Mouse (Mus musculus) liver, embryonic 11.5 days (tissue): ENCODE results near the gene Uhrf1. TPM values are rescaled to one million over a fixed set of nuclear protein-coding genes. Genes with fewer than 3 reads are reported as not detected.

ENCODE experiments used
- ATAC-seq: fragments of 200-750 bp; cut with Nextera tagmentation; replicated peaks from 2 replicates; pipeline ENCODE4 v1.8.0; 2017; ENCODE audit warnings: moderate number of reproducible peaks, mild to moderate bottlenecking, moderate TSS enrichment, moderate library complexity; ENCODE audit not compliant: low FRiP score
- DNase-seq: peaks from one replicate; pipeline ENCODE4 v3.0.0-alpha.2; 2017; ENCODE audit warnings: low spot score
- H3K27ac ChIP-seq: fragments of 300-500 bp; sonication (generic); 2 replicates; pipeline ENCODE4 v1.5.1; 2014; ENCODE audit warnings: mild to moderate bottlenecking, low read depth, low read length, control low read depth
- H3K27me3 ChIP-seq: fragments of 300-500 bp; sonication (generic); replicated peaks from 2 replicates; pipeline ENCODE4 v1.6.1; 2014; ENCODE audit warnings: low read length, mixed read lengths; ENCODE audit not compliant: control insufficient read depth, insufficient read depth
- H3K36me3 ChIP-seq: fragments of 300-500 bp; sonication (generic); 2 replicates; pipeline ENCODE4 v1.6.1; 2014; ENCODE audit warnings: mild to moderate bottlenecking, low read length, moderate library complexity, mixed read lengths; ENCODE audit not compliant: control insufficient read depth, insufficient read depth
- H3K4me1 ChIP-seq: fragments of 300-500 bp; sonication (generic); replicated peaks from 2 replicates; pipeline ENCODE4 v1.6.1; 2014; ENCODE audit warnings: low read length, mixed read lengths; ENCODE audit not compliant: control insufficient read depth, insufficient read depth
- H3K4me2 ChIP-seq: fragments of 300-500 bp; sonication (generic); 2 replicates; pipeline ENCODE4 v1.6.1; 2014; ENCODE audit warnings: mild to moderate bottlenecking, control low read depth, moderate library complexity
- H3K4me3 ChIP-seq: fragments of 300-500 bp; sonication (generic); 2 replicates; pipeline ENCODE4 v1.5.1; 2014; ENCODE audit warnings: low read depth, low read length, control low read depth
- H3K9ac ChIP-seq: fragments of 300-500 bp; sonication (generic); 2 replicates; pipeline ENCODE4 v1.6.1; 2014; ENCODE audit warnings: low read depth, low read length, control low read depth
- H3K9me3 ChIP-seq: fragments of 300-500 bp; sonication (generic); 2 replicates; pipeline ENCODE4 v1.6.1; 2016; ENCODE audit warnings: low read length, inconsistent platforms, mixed read lengths; ENCODE audit not compliant: control insufficient read depth
- WGBS: fragments of 180-500 bp; shearing (Covaris S2); extraction: QIAGEN DNeasy Blood & Tissue Kit; methylation state at CpG from one replicate; pipeline ENCODE4 v1.1.7; 2014; 5-methylcytosine and 5-hydroxymethylcytosine counted together
- polyA plus RNA-seq: library from polyadenylated mRNA; unstranded; fragments of >200 nt; fragmentation: Nextera tagmentation; extraction: Ambion mirVana; gene quantifications from 2 replicates; pipeline ENCODE4 v1.2.1, GENCODE M21; 2014

The Uhrf1 gene
- polyA plus RNA-seq, 1 experiment from 2014 or later: 172 TPM

- no peak for ATAC-seq
- Histone ChIP-seq H3K4me1 (peaks cover 33% of the 10 kb centered on the region), H3K4me3 (peak overlapping the region; percentile 10; the same call in 1 of the 2 replicates), H3K9me3 (no peaks in the 10 kb centered on the region), H3K27me3 (no peaks in the 10 kb centered on the region), H3K9ac (peak overlapping the region; percentile 14; the same call in 1 of the 2 replicates), H3K4me2 (peak overlapping the region; percentile 98), H3K36me3 (peaks cover 27% of the 10 kb centered on the region), H3K27ac (no peak overlapping the region)
- no peak for DNase-seq
- WGBS: 91% methylated on average over 10 of the region's 10 CpGs
Observed at GRCm38 (mm10) chr17:56259301-56260037, 43.7 kb upstream of the Uhrf1 start.

- H3K9ac ChIP-seq: 0 out of 2 replicates have a peak overlapping the region, but pooled peaks have one; percentile 1
Observed at GRCm38 (mm10) chr17:56261166-56261565, 42.0 kb upstream of the Uhrf1 start.

GRCm38 (mm10) chr17:56262645-56263094, 40.5 kb upstream of the Uhrf1 start:
- no peak overlapping the region for H3K9ac ChIP-seq
- no peak overlapping the region for H3K4me2 ChIP-seq
- no peak for DNase-seq
- no peak overlapping the region for H3K4me3 ChIP-seq
- H3K27me3 ChIP-seq: no peaks in the 10 kb centered on the region
- 72% methylated on average over 3 of the region's 3 CpGs for WGBS
- no peak for ATAC-seq
- peaks cover 26% of the 10 kb centered on the region for H3K4me1 ChIP-seq
- H3K27ac ChIP-seq: no peak overlapping the region
- no peaks in the 10 kb centered on the region for H3K9me3 ChIP-seq
- peaks cover 27% of the 10 kb centered on the region for H3K36me3 ChIP-seq

More at GRCm38 (mm10) chr17:56261166-56261565, 42.0 kb upstream of the Uhrf1 start:
- 0 out of 2 replicates have a peak overlapping the region, but pooled peaks have one; percentile 20 for H3K4me3 ChIP-seq
- DNase-seq (no peak), ATAC-seq (no peak)
- H3K4me1 ChIP-seq: peaks cover 29% of the 10 kb centered on the region
- no peak overlapping the region; the same call in 1 of the 2 replicates for H3K4me2 ChIP-seq
- peaks cover 27% of the 10 kb centered on the region for H3K36me3 ChIP-seq
- no peak overlapping the region for H3K27ac ChIP-seq
- WGBS: 82% methylated on average over 3 of the region's 3 CpGs
- no peaks in the 10 kb centered on the region for H3K9me3 ChIP-seq
- no peaks in the 10 kb centered on the region for H3K27me3 ChIP-seq

- Histone ChIP-seq H3K27ac (no peak overlapping the region), H3K4me1 (peaks cover 13% of the 10 kb centered on the region), H3K4me3 (no peak overlapping the region), H3K36me3 (peaks cover 21% of the 10 kb centered on the region), H3K9ac (no peak overlapping the region), H3K9me3 (no peaks in the 10 kb centered on the region), H3K27me3 (no peaks in the 10 kb centered on the region), H3K4me2 (no peak overlapping the region)
- DNase-seq: no peak
- WGBS: 27% methylated on average over 8 of the region's 8 CpGs
- ATAC-seq: peak; percentile 74
Observed at GRCm38 (mm10) chr17:56264020-56264419, 39.1 kb upstream of the Uhrf1 start.

GRCm38 (mm10) chr17:56265011-56265410, 38.1 kb upstream of the Uhrf1 start:
- WGBS: 77% methylated on average over 4 of the region's 4 CpGs
- DNase-seq (no peak), ATAC-seq (no peak)
- Histone ChIP-seq H3K27me3 (no peaks in the 10 kb centered on the region), H3K4me3 (no peak overlapping the region), H3K9ac (no peak overlapping the region), H3K36me3 (peaks cover 18% of the 10 kb centered on the region), H3K4me2 (no peak overlapping the region), H3K4me1 (peaks cover 9% of the 10 kb centered on the region), H3K9me3 (no peaks in the 10 kb centered on the region), H3K27ac (no peak overlapping the region)

GRCm38 (mm10) chr17:56265869-56266268, 37.3 kb upstream of the Uhrf1 start:
- WGBS: 72% methylated on average over 3 of the region's 3 CpGs
- Histone ChIP-seq H3K4me2 (no peak overlapping the region), H3K4me3 (no peak overlapping the region), H3K27me3 (no peaks in the 10 kb centered on the region), H3K36me3 (peaks cover 12% of the 10 kb centered on the region), H3K27ac (no peak overlapping the region), H3K9ac (no peak overlapping the region), H3K9me3 (no peaks in the 10 kb centered on the region), H3K4me1 (peaks cover 6% of the 10 kb centered on the region)
- DNase-seq (no peak), ATAC-seq (no peak)

GRCm38 (mm10) chr17:56266271-56266670, 36.9 kb upstream of the Uhrf1 start:
- Histone ChIP-seq H3K36me3 (peaks cover 13% of the 10 kb centered on the region), H3K4me2 (no peak overlapping the region), H3K4me1 (peaks cover 6% of the 10 kb centered on the region), H3K9ac (no peak overlapping the region), H3K27me3 (no peaks in the 10 kb centered on the region), H3K4me3 (no peak overlapping the region), H3K9me3 (no peaks in the 10 kb centered on the region), H3K27ac (no peak overlapping the region)
- 62% methylated on average over 3 of the region's 3 CpGs for WGBS
- ATAC-seq: no peak
- DNase-seq: no peak

- H3K36me3 ChIP-seq: peaks cover 20% of the 10 kb centered on the region
- peak; percentile 65 for DNase-seq
- no peaks in the 10 kb centered on the region for H3K27me3 ChIP-seq
- peak overlapping the region; percentile 36 for H3K27ac ChIP-seq
- WGBS: 17% methylated on average over 12 of the region's 12 CpGs
- H3K9ac ChIP-seq: peak overlapping the region; percentile 69
- ATAC-seq: peak; percentile 84
- H3K4me2 ChIP-seq: peak overlapping the region; percentile 70
- no peaks in the 10 kb centered on the region for H3K9me3 ChIP-seq
- peak overlapping the region; percentile 41 for H3K4me3 ChIP-seq
- H3K4me1 ChIP-seq: peaks cover 9% of the 10 kb centered on the region
Observed at GRCm38 (mm10) chr17:56269153-56269630, 33.9 kb upstream of the Uhrf1 start.

- Histone ChIP-seq H3K4me2 (peak overlapping the region; percentile 70), H3K27ac (peak overlapping the region; percentile 36), H3K27me3 (no peaks in the 10 kb centered on the region), H3K9me3 (no peaks in the 10 kb centered on the region), H3K4me3 (peak overlapping the region; percentile 41), H3K4me1 (peaks cover 9% of the 10 kb centered on the region), H3K36me3 (peaks cover 20% of the 10 kb centered on the region), H3K9ac (peak overlapping the region; percentile 69)
- no peak for DNase-seq
- no peak for ATAC-seq
- 74% methylated on average over 3 of the region's 3 CpGs for WGBS
Observed at GRCm38 (mm10) chr17:56269741-56270140, 33.4 kb upstream of the Uhrf1 start.
